Mouse (Mus musculus): ENCODE data around the gene Gm17334. TPM values are rescaled to one million over a fixed set of nuclear protein-coding genes. Genes with fewer than 3 reads are reported as not detected.

Gene Gm17334
- polyA plus RNA-seq, 1 experiment, result not detected

DNA sequence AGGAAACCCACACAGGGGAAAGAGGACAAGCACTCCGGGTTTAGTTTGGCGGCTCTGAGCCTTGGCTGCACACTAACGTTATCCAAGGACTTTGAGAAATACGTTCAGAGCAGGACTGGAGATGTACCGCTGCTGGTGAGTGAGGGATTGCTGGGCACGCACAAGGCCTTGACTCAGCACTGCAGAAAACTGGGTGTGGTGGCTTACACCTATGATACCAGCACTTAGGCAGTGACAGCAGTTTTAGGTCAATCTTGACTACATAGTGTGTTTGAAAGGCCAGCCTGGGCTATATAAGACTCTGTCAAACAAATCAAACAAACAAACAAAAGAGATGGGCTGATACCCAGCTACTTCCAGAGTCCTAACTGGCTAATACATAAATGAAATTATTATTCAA lies 30.5 kb upstream of the Gm17334 start:
- TF ChIP-seq GATA1 (IDR thresholded peaks at IDR 0.05; ENCODE audit: low read length), result no peak

DNA sequence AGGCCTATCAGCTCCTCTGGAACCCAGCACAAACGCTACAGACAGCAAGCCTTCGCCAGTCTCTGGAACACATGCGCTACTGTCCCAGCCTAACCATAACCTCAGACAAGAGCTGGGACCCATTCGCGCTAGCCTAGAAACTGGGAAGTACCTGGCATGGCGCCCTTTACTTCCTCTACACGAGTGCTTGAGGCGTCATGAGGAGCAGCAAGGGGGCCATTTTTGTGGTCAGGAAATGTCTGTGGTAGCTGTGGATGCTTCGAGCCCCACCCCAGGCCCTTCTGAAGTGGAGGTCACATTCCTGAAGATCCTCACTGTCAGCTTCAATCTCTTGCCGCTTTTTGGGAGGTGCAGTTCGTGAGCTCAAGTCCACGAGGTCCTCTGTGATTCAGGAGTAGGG lies 30.1 kb upstream of the Gm17334 start:
- TF ChIP-seq GATA1 (IDR thresholded peaks at IDR 0.05; ENCODE audit: low read length), result no peak

DNA sequence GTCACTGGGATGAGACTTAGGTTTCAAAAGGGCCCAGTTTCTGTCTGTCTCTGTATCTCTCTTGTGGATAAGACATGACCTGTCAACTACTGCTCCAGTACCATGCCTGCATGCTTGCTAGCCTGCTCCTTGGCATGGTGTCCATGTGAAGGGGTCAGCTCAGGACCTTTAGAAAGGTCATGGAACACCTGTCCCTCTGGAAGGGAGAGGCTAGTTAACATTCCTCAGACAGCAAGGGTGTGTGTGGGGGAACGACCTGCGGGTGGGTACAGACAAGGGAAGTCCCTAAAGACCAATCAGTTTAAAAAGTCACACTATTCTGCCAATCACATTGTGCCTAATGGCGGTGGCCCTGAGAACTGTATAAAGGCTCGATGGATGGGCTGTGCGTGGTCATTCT lies 28.0 kb upstream of the Gm17334 start:
- no peak for TF ChIP-seq GATA1 (IDR thresholded peaks at IDR 0.05; ENCODE audit: low read length)

DNA sequence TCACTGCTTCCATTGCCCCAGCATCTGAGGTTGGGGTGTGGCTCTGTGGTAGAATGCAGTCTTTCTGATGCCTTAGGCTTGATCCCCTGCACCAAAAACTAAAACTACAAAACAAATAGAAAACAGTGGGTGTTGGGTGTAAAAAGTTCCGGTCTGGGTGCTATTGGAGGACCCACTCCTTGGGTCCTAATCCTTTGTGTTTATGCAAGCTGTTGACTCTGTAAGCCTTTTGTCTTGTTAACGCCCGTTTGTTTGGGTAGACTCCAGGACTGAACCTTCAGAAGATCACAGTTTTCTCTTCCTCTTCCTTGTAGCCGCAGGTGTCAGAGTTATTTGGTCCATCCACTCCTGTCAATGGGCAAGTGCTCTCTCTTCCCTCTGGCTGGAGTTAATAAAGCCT lies 27.0 kb upstream of the Gm17334 start:
- TF ChIP-seq GATA1 (IDR thresholded peaks at IDR 0.05; ENCODE audit: low read length), result no peak

- TF ChIP-seq GATA1 (IDR thresholded peaks at IDR 0.05; ENCODE audit: low read length), result no peak
Measured at GRCm38 (mm10) chr11:53798041-53798711, 25.2 kb upstream of the Gm17334 start.

DNA sequence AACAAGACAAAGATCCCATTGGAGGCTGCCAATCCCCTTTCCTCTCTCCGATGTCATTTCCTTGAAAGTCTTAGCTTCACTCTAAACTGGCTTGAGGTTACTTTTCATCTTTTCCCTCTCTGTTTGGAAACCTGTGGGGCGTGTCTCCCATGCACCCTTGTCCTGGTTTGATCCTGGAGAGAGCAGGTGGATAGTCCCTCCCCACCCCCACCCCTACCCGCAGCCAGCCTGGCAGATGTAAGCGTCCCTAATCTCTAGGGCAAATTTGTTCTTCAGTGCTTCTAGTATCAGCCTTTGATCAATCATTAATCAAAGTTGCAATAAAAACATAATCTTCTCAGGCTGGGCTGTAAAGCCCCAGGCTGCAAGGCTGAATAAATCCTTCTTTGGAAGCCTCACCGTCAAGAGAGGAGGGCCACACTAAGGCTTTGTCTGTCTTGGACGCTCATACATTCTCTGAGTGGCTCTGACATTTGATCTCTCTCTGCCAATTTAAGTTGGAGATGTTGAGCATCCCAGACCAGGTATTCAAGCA lies 24.5 kb upstream of the Gm17334 start:
- no peak for TF ChIP-seq GATA1 (IDR thresholded peaks at IDR 0.05; ENCODE audit: low read length)

DNA sequence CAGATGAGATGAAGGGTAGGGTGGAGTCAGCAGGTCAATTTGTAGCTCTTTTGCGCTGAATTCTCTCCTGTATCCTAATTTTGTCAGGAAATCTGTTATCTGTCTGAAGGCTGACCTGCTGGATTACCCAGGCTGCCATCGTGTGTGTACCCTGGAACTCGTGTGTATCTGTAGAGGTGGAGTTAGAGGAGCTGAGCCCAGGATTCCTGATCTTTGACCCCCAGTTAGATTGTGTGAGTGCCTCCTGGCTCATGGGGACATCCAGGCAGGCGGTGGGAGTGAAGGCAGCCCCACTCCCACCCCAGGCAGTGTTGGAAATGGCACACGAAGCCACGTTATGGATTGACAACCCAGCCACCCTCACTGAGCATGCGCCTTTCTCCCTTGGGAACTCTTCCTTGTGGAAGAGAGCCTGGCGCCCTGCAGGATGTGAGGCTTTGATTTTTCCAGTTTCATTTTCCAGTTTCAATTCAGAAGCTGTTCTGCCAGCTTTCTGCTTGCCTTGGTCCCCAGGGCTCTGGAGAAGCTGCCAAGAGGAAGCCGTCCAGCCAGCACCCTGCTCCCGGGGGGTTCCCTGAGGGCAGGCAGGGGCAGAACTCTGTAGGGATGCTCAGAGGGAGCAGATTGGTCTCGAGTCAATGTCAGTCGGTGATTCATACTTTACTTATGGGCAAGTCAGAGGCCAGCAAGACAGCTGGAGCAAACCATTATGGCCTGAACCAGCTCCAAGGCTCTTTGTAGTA lies 23.6 kb upstream of the Gm17334 start:
- no peak for TF ChIP-seq GATA1 (IDR thresholded peaks at IDR 0.05; ENCODE audit: low read length)

- no peak for TF ChIP-seq GATA1 (IDR thresholded peaks at IDR 0.05; ENCODE audit: low read length)
Measured at GRCm38 (mm10) chr11:53795813-53796212, 22.8 kb upstream of the Gm17334 start.

DNA sequence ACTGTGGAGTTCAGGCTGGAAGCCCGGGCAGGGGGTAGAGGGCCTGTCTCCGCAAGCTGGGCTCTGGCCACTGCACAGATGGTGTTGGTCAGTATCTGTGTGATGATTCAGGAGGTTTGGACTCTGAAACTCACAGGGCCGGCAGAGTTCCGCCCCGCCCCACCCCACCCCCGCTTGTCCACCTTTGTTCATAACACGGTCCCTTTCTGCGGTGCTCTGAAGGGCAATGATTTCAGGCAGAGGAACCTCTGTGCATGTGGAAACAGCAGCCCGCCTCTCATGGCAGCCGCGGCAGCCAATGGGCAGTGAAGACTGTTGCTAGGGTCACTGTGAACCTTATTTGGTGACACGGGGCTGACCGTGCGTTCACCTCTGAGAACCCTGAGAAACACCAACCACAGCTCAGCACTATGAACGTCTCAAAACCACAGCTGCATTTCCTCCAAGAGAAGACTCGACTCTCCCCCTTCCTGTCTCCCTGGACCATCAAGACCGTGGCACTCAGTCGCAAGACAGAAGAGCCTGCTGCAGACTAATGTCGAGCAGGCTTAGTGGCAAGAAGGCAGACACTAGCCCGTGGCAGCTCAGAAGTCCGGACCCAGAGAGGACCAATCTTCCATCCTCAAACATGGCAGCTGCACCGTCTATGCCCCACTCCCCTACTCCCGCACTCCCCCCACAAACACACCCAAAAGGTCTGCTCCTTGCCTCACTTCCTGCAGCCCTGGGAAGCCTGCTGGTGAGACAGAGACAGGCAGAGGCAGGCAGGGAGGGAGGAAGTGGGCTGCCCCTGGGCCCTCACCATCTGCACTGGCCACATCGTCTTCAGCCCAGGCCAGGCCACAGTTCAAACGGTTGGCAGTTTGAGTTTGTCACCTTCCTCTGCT lies 21.9 kb upstream of the Gm17334 start:
- no peak for TF ChIP-seq GATA1 (IDR thresholded peaks at IDR 0.05; ENCODE audit: low read length)

- TF ChIP-seq GATA1 (IDR thresholded peaks at IDR 0.05; ENCODE audit: low read length), result no peak
Measured at GRCm38 (mm10) chr11:53794015-53794414, 21.0 kb upstream of the Gm17334 start.

- TF ChIP-seq GATA1 (IDR thresholded peaks at IDR 0.05; ENCODE audit: low read length), result no peak
Measured at GRCm38 (mm10) chr11:53792986-53793385, 20.0 kb upstream of the Gm17334 start.

DNA sequence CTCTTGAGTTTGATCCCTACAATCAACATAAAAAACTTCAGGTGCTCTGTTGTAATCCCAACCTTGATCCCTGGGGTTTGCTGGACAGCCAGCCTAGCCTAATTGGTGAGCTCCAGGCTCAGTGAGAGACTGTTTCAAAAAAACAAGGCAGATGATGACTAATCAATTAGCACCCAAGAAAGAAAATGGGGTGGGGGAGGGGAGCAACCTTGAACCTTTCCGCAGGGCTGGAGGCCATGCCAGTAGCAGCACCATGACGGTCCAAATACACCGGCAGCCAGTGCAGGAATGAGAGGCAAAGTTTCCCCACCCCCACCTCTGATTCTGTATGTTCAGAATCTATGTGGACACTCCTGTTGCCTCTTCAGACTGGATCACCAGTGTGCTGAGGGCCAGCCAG lies 16.3 kb upstream of the Gm17334 start:
- TF ChIP-seq GATA1 (IDR thresholded peaks at IDR 0.05; ENCODE audit: low read length), result no peak

DNA sequence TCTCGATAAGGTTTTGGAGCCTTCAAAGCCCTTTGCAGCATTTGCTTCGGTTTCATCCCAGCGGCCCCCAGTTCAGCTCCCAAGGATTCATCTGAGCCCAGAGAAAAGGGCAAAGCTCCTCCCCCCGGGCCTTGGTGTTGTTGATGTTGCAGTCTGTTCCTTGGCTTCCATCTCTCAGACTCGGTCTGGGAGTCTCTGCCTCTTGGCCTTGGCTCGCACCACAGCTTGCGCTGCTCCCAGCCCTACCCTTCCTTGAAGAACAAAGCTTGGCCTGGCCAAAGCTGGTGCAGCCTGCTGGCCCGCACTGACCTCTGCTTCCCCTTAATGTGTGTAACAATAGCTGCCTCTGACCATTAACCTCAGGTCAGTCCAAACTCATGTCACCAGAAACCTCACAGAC lies 15.2 kb upstream of the Gm17334 start:
- TF ChIP-seq GATA1 (IDR thresholded peaks at IDR 0.05; ENCODE audit: low read length), result no peak

GRCm38 (mm10) chr11:53786058-53787031 lies 13.4 kb upstream of the Gm17334 start:
- no peak for TF ChIP-seq GATA1 (IDR thresholded peaks at IDR 0.05; ENCODE audit: low read length)
